Mouse (Mus musculus) neural tube, embryonic 11.5 days (tissue): ENCODE measurements around the gene Ercc6l. TPM values are rescaled to one million over a fixed set of nuclear protein-coding genes. Genes with fewer than 3 reads are reported as not detected.

Experiments
- ATAC-seq: fragments of 200-750 bp; cut with Nextera tagmentation; 2 replicates; pipeline ENCODE4 v1.8.0; 2017; ENCODE audit warnings: moderate number of reproducible peaks, mild to moderate bottlenecking, moderate TSS enrichment, moderate library complexity; ENCODE audit not compliant: insufficient read depth, low FRiP score, low TSS enrichment
- DNase-seq: peaks from one replicate; pipeline ENCODE4 v3.0.0-alpha.2; 2015; ENCODE audit warnings: low spot score
- H3K27ac ChIP-seq: fragments of 300-500 bp; sonication (generic); 2 replicates; pipeline ENCODE4 v1.5.1; 2014; ENCODE audit warnings: low read depth, mild to moderate bottlenecking, low read length
- H3K27me3 ChIP-seq: fragments of 300-500 bp; sonication (generic); 2 replicates; pipeline ENCODE4 v1.6.1; 2014; ENCODE audit warnings: mild to moderate bottlenecking, low read length, mixed read lengths; ENCODE audit not compliant: control insufficient read depth, insufficient read depth
- H3K36me3 ChIP-seq: fragments of 300-500 bp; sonication (generic); 2 replicates; pipeline ENCODE4 v1.6.1; 2014; ENCODE audit warnings: mild to moderate bottlenecking, low read length, moderate library complexity, mixed read lengths; ENCODE audit not compliant: control insufficient read depth, insufficient read depth
- H3K4me1 ChIP-seq: fragments of 300-500 bp; sonication (generic); 2 replicates; pipeline ENCODE4 v1.6.1; 2014; ENCODE audit warnings: low read length, mixed read lengths; ENCODE audit not compliant: control insufficient read depth, insufficient read depth
- H3K4me2 ChIP-seq: fragments of 300-500 bp; sonication (generic); 2 replicates; pipeline ENCODE4 v1.6.1; 2014; ENCODE audit warnings: low read depth, mild to moderate bottlenecking, moderate library complexity
- H3K4me3 ChIP-seq: fragments of 300-500 bp; sonication (generic); 2 replicates; pipeline ENCODE4 v1.5.1; 2014; ENCODE audit warnings: low read depth, low read length
- H3K9ac ChIP-seq: fragments of 300-500 bp; sonication (generic); 2 replicates; pipeline ENCODE4 v1.6.1; 2014; ENCODE audit warnings: mild to moderate bottlenecking, low read length
- H3K9me3 ChIP-seq: fragments of 300-500 bp; sonication (generic); 2 replicates; pipeline ENCODE4 v1.6.1; 2016; ENCODE audit warnings: low read length; ENCODE audit not compliant: control insufficient read depth
- WGBS: fragments of 180-500 bp; shearing (Covaris S2); extraction: QIAGEN DNeasy Blood & Tissue Kit; methylation state at CpG from one replicate; pipeline ENCODE4 v1.1.7; 2014; 5-methylcytosine and 5-hydroxymethylcytosine counted together
- polyA plus RNA-seq: library from polyadenylated mRNA; unstranded; fragments of >200 nt; fragmentation: Nextera tagmentation; extraction: Ambion mirVana; gene quantifications from 2 replicates; pipeline ENCODE4 v1.2.1, GENCODE M21; 2014

The Ercc6l gene
- 18.1 and 19.0 TPM in 2 replicates for polyA plus RNA-seq

GRCm38 (mm10) chrX:102156618-102157422 lies at the start of gene Ercc6l:
Gene Ercc6l (minus strand): TSS chrX:102157091.
- Histone ChIP-seq H3K9me3 (no peaks in the 10 kb centered on the region), H3K27ac (0 out of 2 replicates have a peak within 1 kb of the TSS, but pooled peaks have one; percentile 14), H3K9ac (peak within 1 kb of the TSS; percentile 59), H3K4me2 (peak within 1 kb of the TSS; percentile 36), H3K27me3 (no peaks in the 10 kb centered on the region), H3K4me1 (no peaks in the 10 kb centered on the region), H3K36me3 (no peaks in the 10 kb centered on the region), H3K4me3 (peak within 1 kb of the TSS; percentile 41)
- 13% methylated on average over 42 of the region's 42 CpGs for WGBS
- DNase-seq, result peak; percentile 93
- peak; percentile 97 for ATAC-seq

DNA sequence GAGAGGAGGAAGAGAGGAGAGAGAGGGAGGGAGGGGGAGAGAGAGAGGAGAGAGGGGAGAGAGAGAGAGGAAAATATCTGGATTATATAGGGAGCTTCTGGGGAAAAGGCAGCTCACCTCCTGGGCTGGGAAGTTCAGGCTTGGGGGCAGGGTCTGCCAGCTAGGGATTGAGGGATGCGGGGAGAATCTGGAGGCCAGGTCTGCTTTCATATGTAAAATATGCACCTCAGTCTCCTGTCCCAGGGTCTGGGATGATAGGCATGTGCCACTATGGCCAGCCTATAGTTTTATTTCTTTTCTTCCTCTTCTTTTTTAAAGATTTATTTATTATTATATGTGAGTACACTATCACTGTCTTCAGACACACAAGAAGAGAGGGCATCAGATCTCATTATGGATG lies 33.9 kb upstream of the Ercc6l start:
- ATAC-seq, result no peak
- no peak overlapping the region for H3K9ac ChIP-seq
- H3K27me3 ChIP-seq, result no peaks in the 10 kb centered on the region
- H3K36me3 ChIP-seq, result no peaks in the 10 kb centered on the region
- H3K9me3 ChIP-seq, result no peaks in the 10 kb centered on the region
- H3K4me3 ChIP-seq, result no peak overlapping the region
- H3K4me2 ChIP-seq, result no peak overlapping the region
- DNase-seq, result no peak
- no peak overlapping the region for H3K27ac ChIP-seq
- WGBS, result 42% methylated on average over 1 of the region's 1 CpGs
- H3K4me1 ChIP-seq, result no peaks in the 10 kb centered on the region

- ATAC-seq (no peak), DNase-seq (no peak)
- WGBS, result 48% methylated on average over 5 of the region's 5 CpGs
- H3K27me3 ChIP-seq, result no peaks in the 10 kb centered on the region
- no peak overlapping the region for H3K4me3 ChIP-seq
- no peak overlapping the region for H3K9ac ChIP-seq
- no peaks in the 10 kb centered on the region for H3K36me3 ChIP-seq
- no peaks in the 10 kb centered on the region for H3K9me3 ChIP-seq
- H3K27ac ChIP-seq, result no peak overlapping the region
- no peaks in the 10 kb centered on the region for H3K4me1 ChIP-seq
- H3K4me2 ChIP-seq, result no peak overlapping the region
These were observed 32.7 kb upstream of the Ercc6l start for GRCm38 (mm10) chrX:102189581-102189980.

GRCm38 (mm10) chrX:102188712-102189497 lies 32.0 kb upstream of the Ercc6l start, which contains the start of gene Rps4x:
Gene Rps4x (minus strand): TSS chrX:102189394.
- Histone ChIP-seq H3K4me3 (peak within 1 kb of the TSS; percentile 57), H3K9me3 (no peaks in the 10 kb centered on the region), H3K9ac (peak within 1 kb of the TSS; percentile 79), H3K4me2 (peak within 1 kb of the TSS; percentile 61), H3K27me3 (no peaks in the 10 kb centered on the region), H3K4me1 (no peaks in the 10 kb centered on the region), H3K36me3 (no peaks in the 10 kb centered on the region), H3K27ac (peak within 1 kb of the TSS; percentile 67; the same call in 1 of the 2 replicates)
- WGBS, result 20% methylated on average over 36 of the region's 37 CpGs
- peak; percentile 83 for ATAC-seq
- peak; percentile 84 for DNase-seq

DNA sequence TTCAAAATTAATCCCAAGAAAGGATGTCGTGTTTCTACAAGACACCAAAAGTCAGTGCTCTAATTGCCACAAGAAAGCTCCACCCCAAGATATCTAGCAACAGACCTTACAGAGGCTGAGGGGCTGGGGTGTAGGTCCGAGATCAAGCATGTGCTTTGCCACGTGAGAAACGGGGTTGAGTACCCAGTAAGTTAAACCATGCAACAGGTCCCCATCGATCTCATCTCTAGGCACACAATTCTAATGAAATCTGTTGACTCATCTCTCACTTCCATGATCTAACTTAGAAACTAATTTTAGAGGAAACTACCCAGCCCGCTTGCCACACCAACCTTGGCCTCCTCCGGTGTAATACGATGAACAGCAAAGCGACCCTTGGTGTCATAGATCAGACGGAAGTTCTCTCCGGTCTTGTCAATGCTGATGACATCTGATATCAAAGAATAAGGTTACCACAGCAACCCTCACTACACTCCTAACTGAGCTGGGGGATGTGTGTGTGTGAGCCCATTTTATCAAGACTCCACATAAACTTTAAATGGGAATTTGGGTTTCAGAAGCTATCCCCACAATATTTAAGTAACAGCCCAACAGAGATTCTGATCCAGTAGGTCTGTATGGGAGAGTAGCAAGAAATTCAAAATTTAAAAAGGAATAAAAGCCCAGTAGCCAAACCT lies 30.3 kb upstream of the Ercc6l start:
- no peaks in the 10 kb centered on the region for H3K9me3 ChIP-seq
- H3K36me3 ChIP-seq, result peaks cover 2% of the 10 kb centered on the region; the same call in 1 of the 2 replicates
- DNase-seq, result no peak
- peak overlapping the region; percentile 61 for H3K4me2 ChIP-seq
- H3K9ac ChIP-seq, result 0 out of 2 replicates have a peak overlapping the region, but pooled peaks have one; percentile 5
- H3K27ac ChIP-seq, result no peak overlapping the region
- no peak for ATAC-seq
- H3K27me3 ChIP-seq, result no peaks in the 10 kb centered on the region
- H3K4me1 ChIP-seq, result no peaks in the 10 kb centered on the region
- H3K4me3 ChIP-seq, result peak overlapping the region; percentile 57
- WGBS, result 47% methylated on average over 11 of the region's 11 CpGs

DNA sequence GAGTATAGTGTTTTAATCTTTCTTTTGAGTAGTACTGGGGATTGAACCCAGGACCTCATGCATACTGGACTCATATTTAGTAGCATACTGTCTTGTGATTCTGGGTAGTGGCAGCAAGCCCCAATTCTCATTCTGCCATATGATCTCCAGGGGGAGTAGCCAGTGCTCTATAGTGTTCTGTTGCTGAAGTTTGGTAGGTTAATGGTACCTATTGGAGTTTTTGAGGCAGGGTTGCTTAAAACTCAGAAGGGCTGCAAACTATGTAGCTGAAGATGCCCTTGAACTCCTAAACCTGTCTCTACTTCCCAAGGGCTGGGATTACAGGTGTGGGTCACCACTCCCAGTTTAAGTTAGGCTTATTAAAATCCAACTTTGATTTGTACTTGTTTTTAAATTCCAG lies 25.7 kb upstream of the Ercc6l start:
- H3K27ac ChIP-seq, result no peak overlapping the region
- no peaks in the 10 kb centered on the region for H3K4me1 ChIP-seq
- H3K36me3 ChIP-seq, result peaks cover 2% of the 10 kb centered on the region; the same call in 1 of the 2 replicates
- ATAC-seq, result no peak
- H3K4me2 ChIP-seq, result no peak overlapping the region
- no peaks in the 10 kb centered on the region for H3K27me3 ChIP-seq
- no peak overlapping the region for H3K9ac ChIP-seq
- no peaks in the 10 kb centered on the region for H3K9me3 ChIP-seq
- no peak overlapping the region for H3K4me3 ChIP-seq
- DNase-seq, result no peak

DNA sequence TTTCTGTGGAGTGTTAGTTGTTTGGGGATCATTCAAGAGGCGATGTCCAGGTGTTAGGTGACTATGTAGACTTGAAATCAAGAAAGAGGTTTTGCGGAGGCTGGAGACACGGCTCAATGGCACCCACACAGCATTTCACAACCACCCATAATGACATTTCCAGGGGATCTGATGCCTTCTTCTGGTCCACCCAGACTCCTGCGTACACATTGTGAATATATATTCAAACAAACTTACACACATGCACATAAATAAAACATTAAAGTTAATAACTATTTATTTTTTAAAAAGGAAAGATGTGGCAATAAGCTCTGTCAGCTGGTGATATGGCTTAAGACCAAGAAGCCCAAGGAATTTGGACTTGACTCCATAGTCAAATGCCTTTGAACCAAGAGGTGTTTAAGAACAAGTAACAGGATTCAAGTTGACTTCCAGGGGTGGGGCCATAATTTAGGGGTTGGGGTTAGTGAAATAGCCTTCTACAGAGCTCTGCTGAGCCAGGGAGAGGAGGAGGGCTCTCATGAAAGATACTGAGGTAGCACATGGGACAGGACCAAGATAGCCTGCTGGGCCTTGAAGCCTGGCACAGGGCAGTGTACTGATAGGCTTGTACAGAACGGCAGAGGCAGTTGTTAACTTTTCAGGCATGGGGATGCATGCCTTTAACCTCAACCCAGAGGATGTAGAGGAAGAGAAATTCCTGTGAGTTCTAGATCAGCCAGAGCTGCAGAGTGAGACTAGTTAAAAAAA lies 18.8 kb upstream of the Ercc6l start:
- DNase-seq (no peak), ATAC-seq (no peak)
- WGBS, result 83% methylated on average over 5 of the region's 5 CpGs
- Histone ChIP-seq H3K4me2 (no peak overlapping the region), H3K27ac (no peak overlapping the region), H3K9me3 (no peaks in the 10 kb centered on the region), H3K4me3 (no peak overlapping the region), H3K4me1 (no peaks in the 10 kb centered on the region), H3K27me3 (no peaks in the 10 kb centered on the region), H3K9ac (no peak overlapping the region), H3K36me3 (no peaks in the 10 kb centered on the region)

- no peaks in the 10 kb centered on the region for H3K9me3 ChIP-seq
- H3K27ac ChIP-seq, result no peak overlapping the region
- H3K36me3 ChIP-seq, result no peaks in the 10 kb centered on the region
- no peak overlapping the region for H3K4me3 ChIP-seq
- H3K9ac ChIP-seq, result no peak overlapping the region
- no peak overlapping the region for H3K4me2 ChIP-seq
- ATAC-seq, result no peak
- WGBS, result 65% methylated on average over 3 of the region's 3 CpGs
- H3K4me1 ChIP-seq, result no peaks in the 10 kb centered on the region
- no peak for DNase-seq
- no peaks in the 10 kb centered on the region for H3K27me3 ChIP-seq
These were observed 14.0 kb upstream of the Ercc6l start for GRCm38 (mm10) chrX:102170900-102171299.
